Mouse (Mus musculus): ENCODE measurements around the gene Neurog2. TPM values are rescaled to one million over a fixed set of nuclear protein-coding genes. Genes with fewer than 3 reads are reported as not detected.
A peak's percentile ranks its signal among the peaks of the same experiment; 100 is the strongest.

The Neurog2 gene
- polyA plus RNA-seq, 1 experiment from 2014 or later, result 6.7 TPM

- no peak overlapping the region for H3K9ac ChIP-seq
- H3K4me2 ChIP-seq, result no peak overlapping the region
- no peak overlapping the region for H3K4me3 ChIP-seq
- H3K9me3 ChIP-seq, result no peaks in the 10 kb centered on the region
- H3K27me3 ChIP-seq, result no peaks in the 10 kb centered on the region
- WGBS, result 50% methylated on average over 7 of the region's 7 CpGs
- H3K36me3 ChIP-seq, result no peaks in the 10 kb centered on the region
- no peak for ATAC-seq (ENCODE audit: low FRiP score, low read depth)
- no peak overlapping the region for H3K27ac ChIP-seq (replicated peaks)
- peaks cover 7% of the 10 kb centered on the region for H3K4me1 ChIP-seq (replicated peaks)
Measured at GRCm38 (mm10) chr3:127660712-127661111, 27.8 kb downstream of the Neurog2 start.

GRCm38 (mm10) chr3:127661646-127662531, 29.0 kb downstream of the Neurog2 start:
- Histone ChIP-seq H3K27me3 (no peaks in the 10 kb centered on the region), H3K4me3 (0 out of 2 replicates have a peak overlapping the region, but pooled peaks have one; percentile 16), H3K4me2 (peak overlapping the region; percentile 47), H3K4me1 (replicated peaks) (peaks cover 7% of the 10 kb centered on the region), H3K9me3 (no peaks in the 10 kb centered on the region), H3K9ac (0 out of 2 replicates have a peak overlapping the region, but pooled peaks have one; percentile 13), H3K36me3 (no peaks in the 10 kb centered on the region), H3K27ac (replicated peaks) (no peak overlapping the region)
- no peak for ATAC-seq (ENCODE audit: low FRiP score, low read depth)
- WGBS, result 17% methylated on average over 22 of the region's 22 CpGs

- Histone ChIP-seq H3K36me3 (no peaks in the 10 kb centered on the region), H3K27me3 (no peaks in the 10 kb centered on the region), H3K4me1 (replicated peaks) (no peaks in the 10 kb centered on the region), H3K27ac (replicated peaks) (no peak overlapping the region), H3K4me2 (no peak overlapping the region), H3K4me3 (no peak overlapping the region), H3K9me3 (no peaks in the 10 kb centered on the region), H3K9ac (no peak overlapping the region)
- no peak for ATAC-seq (ENCODE audit: low FRiP score, low read depth)
- WGBS, result 91% methylated on average over 15 of the region's 15 CpGs
Measured at GRCm38 (mm10) chr3:127679703-127680102, 46.8 kb downstream of the Neurog2 start.

Other genes with a start within 250 kb of the Neurog2 start
- 157 and 193 TPM in 2 replicates for gene Ank2, start 133.8 kb upstream of the Neurog2 start, polyA plus RNA-seq (2015; fragmentation: Nextera tagmentation; extraction: Ambion mirVana)
- gene Larp7, start 79.8 kb upstream of the Neurog2 start, polyA plus RNA-seq (2015; fragmentation: Nextera tagmentation; extraction: Ambion mirVana), result 27.5 and 31.7 TPM in 2 replicates
- 4.2 and 4.5 TPM in 2 replicates for gene Zgrf1, start 79.6 kb upstream of the Neurog2 start, polyA plus RNA-seq (2015; fragmentation: Nextera tagmentation; extraction: Ambion mirVana)
- 0.68 and 0.71 TPM in 2 replicates for gene Alpk1, start 147.4 kb downstream of the Neurog2 start, polyA plus RNA-seq (2015; fragmentation: Nextera tagmentation; extraction: Ambion mirVana)
- 2.9 and 3.9 TPM in 2 replicates for gene Tifa, start 156.7 kb downstream of the Neurog2 start, polyA plus RNA-seq (2015; fragmentation: Nextera tagmentation; extraction: Ambion mirVana)
- gene Ap1ar, start 204.4 kb downstream of the Neurog2 start, polyA plus RNA-seq (2015; fragmentation: Nextera tagmentation; extraction: Ambion mirVana), result 90.4 and 104 TPM in 2 replicates

Measured in hindbrain, embryonic 15.5 days (tissue).